26 mouse cellular contexts compared by ENCODE assay signal in the genomic region with DNA sequence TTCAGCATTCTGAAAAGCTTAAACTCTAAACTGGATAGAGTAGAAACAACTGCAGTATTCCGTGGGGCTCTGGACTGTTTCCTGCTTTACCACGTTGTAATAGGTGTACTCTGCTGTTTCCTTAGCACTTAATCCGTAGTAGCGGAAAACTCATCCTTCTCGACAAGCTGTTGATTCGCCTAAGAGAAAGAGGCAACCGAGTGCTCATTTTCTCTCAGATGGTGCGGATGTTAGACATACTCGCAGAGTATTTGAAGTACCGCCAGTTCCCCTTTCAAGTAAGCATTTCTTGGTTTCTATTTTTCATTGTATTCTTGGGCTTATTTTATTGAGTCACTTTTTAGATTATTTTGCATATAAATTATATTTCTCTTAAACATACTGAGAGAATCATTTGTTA. TPM values are rescaled to one million over a fixed set of nuclear protein-coding genes. Genes with fewer than 3 reads are reported as not detected.
A peak's percentile ranks its signal among the peaks of the same experiment; 100 is the strongest.
DNase-seq lines count a peak whose midpoint lies in the region; ATAC-seq and TF ChIP-seq lines count a peak whose summit lies in the region.
"Had no signal": no experiment of that assay in that cellular context is flagged by ENCODE, and none has a peak within 500 bp of the region (broad histone marks: within the 10 kb centered on the region; RNA-seq: fewer than 3 reads in every experiment).

No protein-coding gene starts in this region.

- H3K4me1 ChIP-seq in heart, embryonic 12.5 days (replicated peaks) = 0 out of 2 replicates have a peak, but pooled peaks cover 5% of the 10 kb centered on the region
- H3K4me1 ChIP-seq in bone marrow macrophage, adult 2 months (ENCODE audit: control insufficient read depth, insufficient read depth, low read length) = peaks cover 13% of the 10 kb centered on the region
- H3K4me1 ChIP-seq: embryonic facial prominence, embryonic 10.5 days; embryonic facial prominence, embryonic 15.5 days; hindbrain, embryonic 12.5 days; lung, embryonic 15.5 days; midbrain, embryonic 10.5 days; neural tube, embryonic 13.5 days had no signal

- H3K9me3 ChIP-seq in heart, embryonic 12.5 days (replicated peaks) = no peaks in the 10 kb centered on the region
- H3K9me3 ChIP-seq: embryonic facial prominence, embryonic 10.5 days; embryonic facial prominence, embryonic 15.5 days; hindbrain, embryonic 12.5 days; limb, embryonic 13.5 days; lung, embryonic 15.5 days; midbrain, embryonic 10.5 days; neural tube, embryonic 13.5 days had no signal

- peak overlapping the region; percentile 38; the same call in 1 of the 2 replicates for H3K27ac ChIP-seq in heart, embryonic 12.5 days (ENCODE audit: poor library complexity, severe bottlenecking)
- peak overlapping the region; percentile 28; the same call in 1 of the 2 replicates for H3K27ac ChIP-seq in layer of hippocampus, adult 2 months
- H3K27ac ChIP-seq in bone marrow macrophage, adult 2 months (ENCODE audit: insufficient read depth, low read depth, low read length) = peak overlapping the region; percentile 6; the same call in 1 of the 2 replicates
- H3K27ac ChIP-seq: embryonic facial prominence, embryonic 10.5 days; embryonic facial prominence, embryonic 15.5 days; hindbrain, embryonic 12.5 days; hindbrain, postnatal 0 days; limb, embryonic 13.5 days; lung, embryonic 15.5 days; midbrain, embryonic 10.5 days; neural tube, embryonic 13.5 days had no signal

- TF ChIP-seq POLR2A in bone marrow macrophage, adult 2 months (IDR thresholded peaks at IDR 0.05; ENCODE audit: borderline replicate concordance, low read depth, low read length) = no peak

- no peak for ATAC-seq in heart, embryonic 12.5 days (ENCODE audit: insufficient number of reproducible peaks, low FRiP score)
- ATAC-seq: forebrain, embryonic 14.5 days; hindbrain, postnatal 0 days; midbrain, embryonic 16.5 days had no signal

- H3K27me3 ChIP-seq in heart, embryonic 12.5 days (replicated peaks) = no peaks in the 10 kb centered on the region
- H3K27me3 ChIP-seq: CH12.LX; embryonic facial prominence, embryonic 15.5 days; hindbrain, embryonic 12.5 days; limb, embryonic 13.5 days; lung, embryonic 15.5 days; neural tube, embryonic 13.5 days had no signal

- H3K4me2 ChIP-seq in heart, embryonic 12.5 days = no peak overlapping the region
- H3K4me2 ChIP-seq: embryonic facial prominence, embryonic 15.5 days; hindbrain, embryonic 12.5 days; limb, embryonic 13.5 days; liver, embryonic 11.5 days; lung, embryonic 15.5 days; neural tube, embryonic 13.5 days had no signal

- H3K4me3 ChIP-seq in heart, embryonic 12.5 days = no peak overlapping the region
- no peak overlapping the region for H3K4me3 ChIP-seq in layer of hippocampus, adult 2 months
- H3K4me3 ChIP-seq in bone marrow macrophage, adult 2 months (ENCODE audit: insufficient read depth, low read length) = no peak overlapping the region
- H3K4me3 ChIP-seq: embryonic facial prominence, embryonic 10.5 days; embryonic facial prominence, embryonic 15.5 days; hindbrain, embryonic 12.5 days; limb, embryonic 13.5 days; lung, embryonic 15.5 days; midbrain, embryonic 10.5 days; neural tube, embryonic 13.5 days had no signal

- H3K9ac ChIP-seq in heart, embryonic 12.5 days = no peak overlapping the region
- H3K9ac ChIP-seq: embryonic facial prominence, embryonic 15.5 days; hindbrain, embryonic 12.5 days; limb, embryonic 13.5 days; lung, embryonic 15.5 days; neural tube, embryonic 13.5 days had no signal

- intact Hi-C loops in heart, postnatal 14 days (cut with DNase I) = no loop called here

- TF ChIP-seq CTCF in layer of hippocampus, adult 2 months (conservative IDR thresholded peaks at IDR 0.05) = no peak
- no peak for TF ChIP-seq CTCF in bone marrow macrophage, adult 2 months (IDR thresholded peaks at IDR 0.05; ENCODE audit: low read depth, low read length)

- peaks cover 55% of the 10 kb centered on the region for H3K36me3 ChIP-seq in heart, embryonic 12.5 days

- 81% methylated on average over 10 of the region's 10 CpGs for WGBS in heart, embryonic 12.5 days

- DNase-seq in heart, postnatal 14 days = no peak
- DNase-seq in layer of hippocampus, adult 2 months (ENCODE audit: low spot score in 2 of 2) = no peak
- no peak for DNase-seq in layer of hippocampus, adult 9-10 months (ENCODE audit: low spot score)
- no peak for DNase-seq in adrenal gland, postnatal 36 days
- no peak for DNase-seq in adrenal gland, adult (ENCODE audit: inconsistent age in 2 of 2, low spot score in 1 of 2)
- DNase-seq: adrenal gland, postnatal 25 days; cerebellum, adult 2 months; cerebellum, postnatal 14 days; gastrocnemius, postnatal 14 days; kidney, adult 11 months; kidney, postnatal 14 days; thymus, postnatal 4 days had no signal

RNA-seq across cellular contexts. Expression of gene Chd1, which starts 38.2 kb away (rescaled TPM):
- polyA plus RNA-seq in heart, embryonic 12.5 days (2016; fragmentation: Nextera tagmentation; extraction: Ambion mirVana) = 27.8 and 28.0 TPM in 2 replicates
- total RNA-seq in heart, postnatal 14 days (2021) = 10 to 100 TPM; 21.6 to 28.0 TPM
- 10 to 100 TPM; 22.9 to 25.4 TPM for total RNA-seq in layer of hippocampus, adult 2 months (2021)
- 32.2 and 33.6 TPM in 2 replicates for polyA plus RNA-seq in bone marrow macrophage, adult 2 months (2012; ENCODE audit: insufficient read depth, insufficient read length, missing spikeins)
- total RNA-seq in adrenal gland, postnatal 36 days (2021) = 10 to 100 TPM; 35.1 to 47.7 TPM
